Mouse (Mus musculus) liver, embryonic 12.5 days (tissue): Measurements from ENCODE around the gene Adgrb2. TPM values are rescaled to one million over a fixed set of nuclear protein-coding genes. Genes with fewer than 3 reads are reported as not detected.
A peak's percentile ranks its signal among the peaks of the same experiment; 100 is the strongest.

ENCODE experiments used
- ATAC-seq: fragments of 200-750 bp; cut with Nextera tagmentation; 2 replicates; pipeline ENCODE4 v1.8.0; 2017; ENCODE audit warnings: moderate number of reproducible peaks, mild to moderate bottlenecking, moderate library complexity
- H3K27ac ChIP-seq: fragments of 300-500 bp; sonication (generic); 2 replicates; pipeline ENCODE4 v1.5.1; 2016; ENCODE audit warnings: mild to moderate bottlenecking
- H3K27me3 ChIP-seq: fragments of 300-500 bp; sonication (generic); replicated peaks from 2 replicates; pipeline ENCODE4 v1.6.1; 2016; ENCODE audit warnings: mild to moderate bottlenecking, moderate library complexity
- H3K36me3 ChIP-seq: fragments of 300-500 bp; sonication (generic); 2 replicates; pipeline ENCODE4 v1.6.1; 2016; ENCODE audit warnings: mild to moderate bottlenecking, moderate library complexity
- H3K4me1 ChIP-seq: fragments of 300-500 bp; sonication (generic); 2 replicates; pipeline ENCODE4 v1.6.1; 2016
- H3K4me2 ChIP-seq: fragments of 300-500 bp; sonication (generic); 2 replicates; pipeline ENCODE4 v1.6.1; 2016; ENCODE audit warnings: mild to moderate bottlenecking, moderate library complexity
- H3K4me3 ChIP-seq: fragments of 300-500 bp; sonication (generic); 2 replicates; pipeline ENCODE4 v1.5.1; 2016; ENCODE audit warnings: mild to moderate bottlenecking, moderate library complexity
- H3K9ac ChIP-seq: fragments of 300-500 bp; sonication (generic); 2 replicates; pipeline ENCODE4 v1.6.1; 2016; ENCODE audit warnings: mild to moderate bottlenecking, moderate library complexity
- H3K9me3 ChIP-seq: fragments of 300-500 bp; sonication (generic); replicated peaks from 2 replicates; pipeline ENCODE4 v1.6.1; 2016; ENCODE audit warnings: mild to moderate bottlenecking, moderate library complexity
- WGBS: fragments of 180-500 bp; shearing (Covaris S2); methylation state at CpG from one replicate; pipeline ENCODE4 v1.1.7; 2016; ENCODE audit not compliant: insufficient replicate concordance; 5-methylcytosine and 5-hydroxymethylcytosine counted together
- polyA plus RNA-seq: library from polyadenylated mRNA; unstranded; fragments of >200 nt; fragmentation: Nextera tagmentation; extraction: Ambion mirVana; gene quantifications from 2 replicates; pipeline ENCODE4 v1.2.1, GENCODE M21; 2016

The Adgrb2 gene
- polyA plus RNA-seq, 1 experiment from 2014 or later: 0.17 TPM

- H3K4me3 ChIP-seq: no peak overlapping the region
- H3K9ac ChIP-seq: no peak overlapping the region
- 0 out of 2 replicates have a peak, but pooled peaks cover under 1% of the 10 kb centered on the region for H3K4me1 ChIP-seq
- ATAC-seq: no peak
- H3K27ac ChIP-seq: no peak overlapping the region
- peaks cover 96% of the 10 kb centered on the region for H3K27me3 ChIP-seq
- H3K9me3 ChIP-seq: no peaks in the 10 kb centered on the region
- no peak overlapping the region for H3K4me2 ChIP-seq
- no peaks in the 10 kb centered on the region for H3K36me3 ChIP-seq
- 91% methylated on average over 5 of the region's 5 CpGs for WGBS
These were observed 8.5 kb downstream of the Adgrb2 start for GRCm38 (mm10) chr4:129993213-129993612.

- WGBS: 79% methylated on average over 16 of the region's 16 CpGs
- Histone ChIP-seq H3K4me2 (no peak overlapping the region), H3K9ac (no peak overlapping the region), H3K4me1 (no peaks in the 10 kb centered on the region), H3K4me3 (no peak overlapping the region), H3K27ac (no peak overlapping the region), H3K36me3 (no peaks in the 10 kb centered on the region), H3K27me3 (peaks cover 96% of the 10 kb centered on the region), H3K9me3 (no peaks in the 10 kb centered on the region)
- no peak for ATAC-seq
These were observed 9.4 kb downstream of the Adgrb2 start for GRCm38 (mm10) chr4:129993944-129994695.

GRCm38 (mm10) chr4:129994728-129995127 is 10.1 kb downstream of the Adgrb2 start:
- Histone ChIP-seq H3K9ac (no peak overlapping the region), H3K27ac (no peak overlapping the region), H3K4me3 (no peak overlapping the region), H3K36me3 (no peaks in the 10 kb centered on the region), H3K9me3 (no peaks in the 10 kb centered on the region), H3K27me3 (peaks cover 96% of the 10 kb centered on the region), H3K4me1 (no peaks in the 10 kb centered on the region), H3K4me2 (no peak overlapping the region)
- 65% methylated on average over 5 of the region's 5 CpGs for whole genome bisulfite sequencing
- ATAC-seq: no peak

- ATAC-seq: no peak
- Histone ChIP-seq H3K9ac (no peak overlapping the region), H3K36me3 (no peaks in the 10 kb centered on the region), H3K4me2 (no peak overlapping the region), H3K27ac (no peak overlapping the region), H3K4me1 (no peaks in the 10 kb centered on the region), H3K9me3 (no peaks in the 10 kb centered on the region), H3K4me3 (no peak overlapping the region), H3K27me3 (peaks cover 96% of the 10 kb centered on the region)
- WGBS: 69% methylated on average over 8 of the region's 8 CpGs
These were observed 10.6 kb downstream of the Adgrb2 start for GRCm38 (mm10) chr4:129995255-129995654.

GRCm38 (mm10) chr4:129996015-129996414 is 11.3 kb downstream of the Adgrb2 start:
- no peaks in the 10 kb centered on the region for H3K36me3 ChIP-seq
- H3K9me3 ChIP-seq: no peaks in the 10 kb centered on the region
- H3K9ac ChIP-seq: no peak overlapping the region
- WGBS: 44% methylated on average over 4 of the region's 4 CpGs
- no peaks in the 10 kb centered on the region for H3K4me1 ChIP-seq
- peaks cover 96% of the 10 kb centered on the region for H3K27me3 ChIP-seq
- H3K4me2 ChIP-seq: no peak overlapping the region
- no peak overlapping the region for H3K4me3 ChIP-seq
- ATAC-seq: no peak
- H3K27ac ChIP-seq: no peak overlapping the region

- no peak overlapping the region for H3K9ac ChIP-seq
- H3K4me1 ChIP-seq: no peaks in the 10 kb centered on the region
- no peaks in the 10 kb centered on the region for H3K36me3 ChIP-seq
- H3K9me3 ChIP-seq: no peaks in the 10 kb centered on the region
- no peak overlapping the region for H3K4me2 ChIP-seq
- peaks cover 88% of the 10 kb centered on the region for H3K27me3 ChIP-seq
- WGBS: 41% methylated on average over 11 of the region's 11 CpGs
- no peak overlapping the region for H3K4me3 ChIP-seq
- no peak for ATAC-seq
- H3K27ac ChIP-seq: no peak overlapping the region
These were observed 13.5 kb downstream of the Adgrb2 start for GRCm38 (mm10) chr4:129998124-129998523.

- H3K4me1 ChIP-seq: peaks cover 4% of the 10 kb centered on the region
- no peak overlapping the region for H3K4me3 ChIP-seq
- ATAC-seq: no peak
- no peak overlapping the region for H3K9ac ChIP-seq
- no peak overlapping the region for H3K27ac ChIP-seq
- H3K9me3 ChIP-seq: no peaks in the 10 kb centered on the region
- H3K27me3 ChIP-seq: peaks cover 84% of the 10 kb centered on the region
- no peaks in the 10 kb centered on the region for H3K36me3 ChIP-seq
- WGBS: 28% methylated on average over 5 of the region's 5 CpGs
- no peak overlapping the region for H3K4me2 ChIP-seq
These were observed 17.0 kb downstream of the Adgrb2 start for GRCm38 (mm10) chr4:130001710-130002109.

- peaks cover 7% of the 10 kb centered on the region for H3K4me1 ChIP-seq
- H3K4me3 ChIP-seq: no peak overlapping the region
- no peaks in the 10 kb centered on the region for H3K9me3 ChIP-seq
- H3K9ac ChIP-seq: no peak overlapping the region
- 66% methylated on average over 10 of the region's 10 CpGs for WGBS
- no peak overlapping the region for H3K27ac ChIP-seq
- peaks cover 85% of the 10 kb centered on the region for H3K27me3 ChIP-seq
- H3K4me2 ChIP-seq: no peak overlapping the region
- ATAC-seq: no peak
- H3K36me3 ChIP-seq: no peaks in the 10 kb centered on the region
These were observed 17.5 kb downstream of the Adgrb2 start for GRCm38 (mm10) chr4:130002157-130002556.

GRCm38 (mm10) chr4:130005593-130005992 is 20.9 kb downstream of the Adgrb2 start:
- Histone ChIP-seq H3K4me2 (no peak overlapping the region), H3K27ac (no peak overlapping the region), H3K36me3 (no peaks in the 10 kb centered on the region), H3K4me3 (no peak overlapping the region), H3K9ac (no peak overlapping the region), H3K9me3 (no peaks in the 10 kb centered on the region), H3K4me1 (peaks cover 7% of the 10 kb centered on the region), H3K27me3 (peaks cover 83% of the 10 kb centered on the region)
- WGBS: 36% methylated on average over 9 of the region's 9 CpGs
- ATAC-seq: no peak

- Histone ChIP-seq H3K4me1 (peaks cover 7% of the 10 kb centered on the region), H3K4me2 (peak overlapping the region; percentile 58), H3K36me3 (no peaks in the 10 kb centered on the region), H3K9ac (no peak overlapping the region), H3K9me3 (no peaks in the 10 kb centered on the region), H3K4me3 (0 out of 2 replicates have a peak overlapping the region, but pooled peaks have one; percentile 13), H3K27ac (no peak overlapping the region), H3K27me3 (peaks cover 85% of the 10 kb centered on the region)
- WGBS: 9% methylated on average over 25 of the region's 25 CpGs
- ATAC-seq: no peak
These were observed 21.9 kb downstream of the Adgrb2 start for GRCm38 (mm10) chr4:130006533-130006932.

GRCm38 (mm10) chr4:130009043-130009442 is 24.4 kb downstream of the Adgrb2 start:
- H3K4me1 ChIP-seq: peaks cover 7% of the 10 kb centered on the region
- ATAC-seq: no peak

GRCm38 (mm10) chr4:130010723-130011122 is 26.1 kb downstream of the Adgrb2 start:
- peaks cover 92% of the 10 kb centered on the region for H3K27me3 ChIP-seq

More at GRCm38 (mm10) chr4:130009043-130009442, 24.4 kb downstream of the Adgrb2 start:
- Histone ChIP-seq H3K4me3 (no peak overlapping the region), H3K9ac (no peak overlapping the region), H3K27ac (no peak overlapping the region), H3K4me2 (no peak overlapping the region), H3K27me3 (peaks cover 93% of the 10 kb centered on the region), H3K36me3 (no peaks in the 10 kb centered on the region), H3K9me3 (no peaks in the 10 kb centered on the region)
- WGBS: 48% methylated on average over 14 of the region's 14 CpGs

More at GRCm38 (mm10) chr4:130010723-130011122, 26.1 kb downstream of the Adgrb2 start:
- Histone ChIP-seq H3K4me1 (peaks cover 7% of the 10 kb centered on the region), H3K9me3 (no peaks in the 10 kb centered on the region), H3K4me3 (no peak overlapping the region), H3K27ac (no peak overlapping the region), H3K36me3 (no peaks in the 10 kb centered on the region), H3K9ac (no peak overlapping the region), H3K4me2 (no peak overlapping the region)
- no peak for ATAC-seq
- 74% methylated on average over 4 of the region's 4 CpGs for WGBS
